Mouse (Mus musculus): ENCODE measurements around the gene 3425401B19Rik. TPM values are rescaled to one million over a fixed set of nuclear protein-coding genes. Genes with fewer than 3 reads are reported as not detected.

Gene 3425401B19Rik
- polyA plus RNA-seq, 1 experiment, result 0.86 TPM

GRCm38 (mm10) chr14:32663099-32663498 is 22.0 kb downstream of the 3425401B19Rik start:
- H3K4me1 ChIP-seq (ENCODE audit: control insufficient read depth, insufficient read depth, low read length), result no peaks in the 10 kb centered on the region
- WGBS, result 83% methylated on average over 6 of the region's 6 CpGs
- H3K36me3 ChIP-seq (ENCODE audit: control insufficient read depth, insufficient read depth, low read length), result no peaks in the 10 kb centered on the region
- H3K27me3 ChIP-seq (replicated peaks; ENCODE audit: control insufficient read depth, insufficient read depth, low read length), result no peaks in the 10 kb centered on the region
- H3K4me3 ChIP-seq (ENCODE audit: insufficient read depth, low read depth, low read length), result no peak overlapping the region
- DNase-seq, result no peak
- no peak overlapping the region for H3K27ac ChIP-seq (ENCODE audit: insufficient read depth, low read depth, low read length)
- TF ChIP-seq POLR2A (IDR thresholded peaks at IDR 0.05; ENCODE audit: low read depth, low read length), result no peak
- no peak for TF ChIP-seq CTCF (conservative IDR thresholded peaks at IDR 0.05; ENCODE audit: insufficient read depth, insufficient read length, low read depth, low read length)

GRCm38 (mm10) chr14:32659781-32660180 is 25.3 kb downstream of the 3425401B19Rik start:
- no peak overlapping the region for H3K4me3 ChIP-seq (ENCODE audit: insufficient read depth, low read depth, low read length)
- DNase-seq, result no peak
- 70% methylated on average over 9 of the region's 9 CpGs for WGBS
- TF ChIP-seq POLR2A (IDR thresholded peaks at IDR 0.05; ENCODE audit: low read depth, low read length), result no peak
- TF ChIP-seq CTCF (conservative IDR thresholded peaks at IDR 0.05; ENCODE audit: insufficient read depth, insufficient read length, low read depth, low read length), result no peak
- H3K27ac ChIP-seq (ENCODE audit: insufficient read depth, low read depth, low read length), result no peak overlapping the region
- no peaks in the 10 kb centered on the region for H3K36me3 ChIP-seq (ENCODE audit: control insufficient read depth, insufficient read depth, low read length)
- no peaks in the 10 kb centered on the region for H3K4me1 ChIP-seq (ENCODE audit: control insufficient read depth, insufficient read depth, low read length)
- H3K27me3 ChIP-seq (replicated peaks; ENCODE audit: control insufficient read depth, insufficient read depth, low read length), result no peaks in the 10 kb centered on the region

GRCm38 (mm10) chr14:32638485-32638884 is 46.6 kb downstream of the 3425401B19Rik start:
- H3K27me3 ChIP-seq (replicated peaks; ENCODE audit: control insufficient read depth, insufficient read depth, low read length), result no peaks in the 10 kb centered on the region
- WGBS, result 89% methylated on average over 2 of the region's 2 CpGs
- H3K36me3 ChIP-seq (ENCODE audit: control insufficient read depth, insufficient read depth, low read length), result no peaks in the 10 kb centered on the region
- DNase-seq, result no peak
- no peak overlapping the region for H3K27ac ChIP-seq (ENCODE audit: insufficient read depth, low read depth, low read length)
- H3K4me3 ChIP-seq (ENCODE audit: insufficient read depth, low read depth, low read length), result no peak overlapping the region
- TF ChIP-seq CTCF (conservative IDR thresholded peaks at IDR 0.05; ENCODE audit: insufficient read depth, insufficient read length, low read depth, low read length), result no peak
- TF ChIP-seq POLR2A (IDR thresholded peaks at IDR 0.05; ENCODE audit: low read depth, low read length), result no peak
- H3K4me1 ChIP-seq (ENCODE audit: control insufficient read depth, insufficient read depth, low read length), result no peaks in the 10 kb centered on the region

GRCm38 (mm10) chr14:32634015-32634682 is 50.9 kb downstream of the 3425401B19Rik start:
- DNase-seq, result no peak
- H3K27me3 ChIP-seq (replicated peaks; ENCODE audit: control insufficient read depth, insufficient read depth, low read length), result no peaks in the 10 kb centered on the region
- TF ChIP-seq CTCF (conservative IDR thresholded peaks at IDR 0.05; ENCODE audit: insufficient read depth, insufficient read length, low read depth, low read length), result no peak
- no peak for TF ChIP-seq POLR2A (IDR thresholded peaks at IDR 0.05; ENCODE audit: low read depth, low read length)
- no peak overlapping the region for H3K27ac ChIP-seq (ENCODE audit: insufficient read depth, low read depth, low read length)
- no peak overlapping the region for H3K4me3 ChIP-seq (ENCODE audit: insufficient read depth, low read depth, low read length)
- no peaks in the 10 kb centered on the region for H3K4me1 ChIP-seq (ENCODE audit: control insufficient read depth, insufficient read depth, low read length)
- H3K36me3 ChIP-seq (ENCODE audit: control insufficient read depth, insufficient read depth, low read length), result no peaks in the 10 kb centered on the region
- 18% methylated on average over 11 of the region's 11 CpGs for WGBS

GRCm38 (mm10) chr14:32632908-32633600 is 52.0 kb downstream of the 3425401B19Rik start:
- Histone ChIP-seq H3K27ac (ENCODE audit: insufficient read depth, low read depth, low read length) (no peak overlapping the region), H3K36me3 (ENCODE audit: control insufficient read depth, insufficient read depth, low read length) (no peaks in the 10 kb centered on the region), H3K4me3 (ENCODE audit: insufficient read depth, low read depth, low read length) (no peak overlapping the region), H3K4me1 (ENCODE audit: control insufficient read depth, insufficient read depth, low read length) (no peaks in the 10 kb centered on the region), H3K27me3 (replicated peaks; ENCODE audit: control insufficient read depth, insufficient read depth, low read length) (no peaks in the 10 kb centered on the region)
- DNase-seq, result no peak
- TF ChIP-seq CTCF (conservative IDR thresholded peaks at IDR 0.05; ENCODE audit: insufficient read depth, insufficient read length, low read depth, low read length), result no peak
- TF ChIP-seq POLR2A (IDR thresholded peaks at IDR 0.05; ENCODE audit: low read depth, low read length), result no peak
- WGBS, result 77% methylated on average over 6 of the region's 6 CpGs

- no peaks in the 10 kb centered on the region for H3K36me3 ChIP-seq (ENCODE audit: control insufficient read depth, insufficient read depth, low read length)
- DNase-seq, result no peak
- 58% methylated on average over 10 of the region's 10 CpGs for WGBS
- no peaks in the 10 kb centered on the region for H3K27me3 ChIP-seq (replicated peaks; ENCODE audit: control insufficient read depth, insufficient read depth, low read length)
- TF ChIP-seq POLR2A (IDR thresholded peaks at IDR 0.05; ENCODE audit: low read depth, low read length) (no peak), CTCF (conservative IDR thresholded peaks at IDR 0.05; ENCODE audit: insufficient read depth, insufficient read length, low read depth, low read length) (no peak)
- no peak overlapping the region for H3K27ac ChIP-seq (ENCODE audit: insufficient read depth, low read depth, low read length)
- no peaks in the 10 kb centered on the region for H3K4me1 ChIP-seq (ENCODE audit: control insufficient read depth, insufficient read depth, low read length)
- H3K4me3 ChIP-seq (ENCODE audit: insufficient read depth, low read depth, low read length), result no peak overlapping the region
These were observed 56.5 kb downstream of the 3425401B19Rik start for GRCm38 (mm10) chr14:32628584-32628983.

- Histone ChIP-seq H3K36me3 (ENCODE audit: control insufficient read depth, insufficient read depth, low read length) (no peaks in the 10 kb centered on the region), H3K27ac (ENCODE audit: insufficient read depth, low read depth, low read length) (no peak overlapping the region), H3K27me3 (replicated peaks; ENCODE audit: control insufficient read depth, insufficient read depth, low read length) (no peaks in the 10 kb centered on the region), H3K4me1 (ENCODE audit: control insufficient read depth, insufficient read depth, low read length) (no peaks in the 10 kb centered on the region), H3K4me3 (ENCODE audit: insufficient read depth, low read depth, low read length) (no peak overlapping the region)
- no peak for TF ChIP-seq CTCF (conservative IDR thresholded peaks at IDR 0.05; ENCODE audit: insufficient read depth, insufficient read length, low read depth, low read length)
- TF ChIP-seq POLR2A (IDR thresholded peaks at IDR 0.05; ENCODE audit: low read depth, low read length), result no peak
- 15% methylated on average over 2 of the region's 2 CpGs for WGBS
- no peak for DNase-seq
These were observed 57.8 kb downstream of the 3425401B19Rik start for GRCm38 (mm10) chr14:32627271-32627670.

Measured in kidney, adult 2 months (tissue).